Comparison of ENCODE assay signal across 13 mouse cellular contexts in the genomic region with DNA sequence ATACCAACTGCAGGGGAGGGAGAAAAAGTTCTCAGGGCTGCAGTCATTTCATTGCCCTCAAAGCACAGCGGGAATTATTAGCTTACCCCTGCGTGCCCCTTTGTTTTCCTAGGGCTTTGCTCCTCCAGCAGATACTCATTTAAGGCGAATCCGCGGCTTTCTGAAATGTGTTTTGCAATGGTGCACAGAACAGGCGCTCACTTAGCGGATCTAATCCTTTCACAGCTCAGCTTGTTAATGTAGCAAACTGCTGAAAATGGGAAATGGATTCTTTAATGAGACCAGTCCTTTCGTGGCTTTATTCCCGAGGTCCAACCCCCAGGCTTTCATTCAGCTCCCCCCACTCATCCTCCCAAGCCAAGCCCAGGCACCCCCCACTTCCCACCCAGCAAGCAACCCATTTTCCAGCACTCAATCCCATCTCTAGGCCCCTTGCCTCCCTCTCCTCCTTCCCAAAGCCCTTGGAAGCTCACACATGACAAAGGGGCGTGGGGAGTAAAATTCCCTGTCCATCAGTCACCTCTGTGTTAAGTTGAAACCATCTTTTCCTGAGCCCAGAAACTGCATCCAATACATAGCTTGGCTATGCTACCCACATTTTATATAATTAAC.
DNase-seq lines count a peak whose midpoint lies in the region; ATAC-seq lines count a peak whose summit lies in the region.
"Had no signal": no experiment of that assay in that cellular context is flagged by ENCODE, and none has a peak within 500 bp of the region (broad histone marks: within the 10 kb centered on the region; RNA-seq: fewer than 3 reads in every experiment).

No protein-coding gene starts in this region.

- no peak overlapping the region for H3K27ac ChIP-seq in heart, embryonic 11.5 days (ENCODE audit: low read depth, low read length)
- no peak overlapping the region for H3K27ac ChIP-seq in hindbrain, embryonic 10.5 days
- no peak overlapping the region for H3K27ac ChIP-seq in midbrain, embryonic 13.5 days
- no peak overlapping the region for H3K27ac ChIP-seq in liver, embryonic 12.5 days

- peak overlapping the region; percentile 50 for H3K4me2 ChIP-seq in heart, embryonic 11.5 days
- H3K4me2 ChIP-seq in midbrain, embryonic 13.5 days (replicated peaks) = peak overlapping the region; percentile 40
- no peak overlapping the region for H3K4me2 ChIP-seq in liver, embryonic 12.5 days

- peak overlapping the region; percentile 34 for H3K4me3 ChIP-seq in heart, embryonic 11.5 days (ENCODE audit: low read depth, low read length)
- peak overlapping the region; percentile 18; the same call in 1 of the 2 replicates for H3K4me3 ChIP-seq in hindbrain, embryonic 10.5 days
- H3K4me3 ChIP-seq in midbrain, embryonic 13.5 days (replicated peaks) = peak overlapping the region; percentile 13; the same call in 1 of the 2 replicates
- H3K4me3 ChIP-seq in liver, embryonic 12.5 days = no peak overlapping the region

- H3K36me3 ChIP-seq in heart, embryonic 11.5 days (ENCODE audit: control insufficient read depth, insufficient read depth, low read length) = no peaks in the 10 kb centered on the region
- no peaks in the 10 kb centered on the region for H3K36me3 ChIP-seq in hindbrain, embryonic 10.5 days
- H3K36me3 ChIP-seq in midbrain, embryonic 13.5 days = no peaks in the 10 kb centered on the region
- H3K36me3 ChIP-seq in liver, embryonic 12.5 days = no peaks in the 10 kb centered on the region

- intact Hi-C loops in heart, postnatal 14 days (cut with DNase I) = no loop called here

- 0 out of 2 replicates have a peak, but pooled peaks cover 2% of the 10 kb centered on the region for H3K4me1 ChIP-seq in heart, embryonic 11.5 days (ENCODE audit: control insufficient read depth, insufficient read depth, low read length)
- H3K4me1 ChIP-seq in hindbrain, embryonic 10.5 days (replicated peaks) = peaks cover 27% of the 10 kb centered on the region
- H3K4me1 ChIP-seq in midbrain, embryonic 13.5 days (replicated peaks) = peaks cover 18% of the 10 kb centered on the region
- no peaks in the 10 kb centered on the region for H3K4me1 ChIP-seq in liver, embryonic 12.5 days

- no peak for ATAC-seq in heart, embryonic 11.5 days (replicated peaks; ENCODE audit: insufficient number of reproducible peaks, low FRiP score, low TSS enrichment)
- ATAC-seq in midbrain, embryonic 13.5 days = peak; percentile 69
- no peak for ATAC-seq in liver, embryonic 12.5 days

- 8% methylated on average over 10 of the region's 10 CpGs for WGBS in heart, embryonic 11.5 days (ENCODE audit: insufficient replicate concordance)
- WGBS in hindbrain, embryonic 10.5 days = 2% methylated on average over 10 of the region's 10 CpGs
- 2% methylated on average over 10 of the region's 10 CpGs for WGBS in midbrain, embryonic 13.5 days
- 10% methylated on average over 10 of the region's 10 CpGs for WGBS in liver, embryonic 12.5 days (ENCODE audit: insufficient replicate concordance)

- H3K9me3 ChIP-seq in heart, embryonic 11.5 days (replicated peaks; ENCODE audit: control insufficient read depth, low read length) = no peaks in the 10 kb centered on the region
- H3K9me3 ChIP-seq in hindbrain, embryonic 10.5 days = no peaks in the 10 kb centered on the region
- no peaks in the 10 kb centered on the region for H3K9me3 ChIP-seq in midbrain, embryonic 13.5 days
- H3K9me3 ChIP-seq in liver, embryonic 12.5 days (replicated peaks) = no peaks in the 10 kb centered on the region

- no peak for DNase-seq in heart, postnatal 14 days
- peak; percentile 54 for DNase-seq in embryo, embryonic 11 days
- DNase-seq in hindbrain, embryonic 10.5 days (ENCODE audit: low spot score) = peak; percentile 18
- DNase-seq in layer of hippocampus, adult 11-12 months (ENCODE audit: low spot score) = no peak
- no peak for DNase-seq in left cerebral cortex, adult 18-20 months (ENCODE audit: low spot score in 2 of 2)
- DNase-seq: adrenal gland, postnatal 25 days; cerebellum, postnatal 25 days; gastrocnemius, postnatal 10 days; kidney, adult 8-10 months; liver had no signal

- H3K27me3 ChIP-seq in heart, embryonic 11.5 days (ENCODE audit: control insufficient read depth, insufficient read depth, low read length) = no peaks in the 10 kb centered on the region; the same call in 1 of the 2 replicates
- H3K27me3 ChIP-seq in hindbrain, embryonic 10.5 days (ENCODE audit: insufficient read depth, poor library complexity, severe bottlenecking) = peaks cover 100% of the 10 kb centered on the region
- H3K27me3 ChIP-seq in midbrain, embryonic 13.5 days = peaks cover 92% of the 10 kb centered on the region
- H3K27me3 ChIP-seq in liver, embryonic 12.5 days (replicated peaks) = peaks cover 14% of the 10 kb centered on the region

- no peak overlapping the region for H3K9ac ChIP-seq in heart, embryonic 11.5 days (ENCODE audit: low read depth, low read length)
- H3K9ac ChIP-seq in midbrain, embryonic 13.5 days (replicated peaks) = no peak overlapping the region
- no peak overlapping the region for H3K9ac ChIP-seq in liver, embryonic 12.5 days

Comparison
In these comparisons a context has a peak if more than half of its experiments do, and no peak if none do; other contexts are left out.
1. DNase-seq: peak in embryo, embryonic 11 days (single experiment) and hindbrain, embryonic 10.5 days (single experiment); none in heart, postnatal 14 days (0 of 2), layer of hippocampus, adult 11-12 months (single experiment) and left cerebral cortex, adult 18-20 months (0 of 2).